Mouse (Mus musculus) megakaryocyte, embryonic 14.5 days (primary cell): ENCODE data around the gene Dexi.

Experiments
- FLI1 ChIP-seq: IDR thresholded peaks from 2 replicates; pipeline ENCODE4 v1.6.1; 2012; ENCODE audit warnings: low read length, inconsistent platforms, mixed read lengths
- GATA1 ChIP-seq: IDR thresholded peaks from 3 replicates; pipeline ENCODE4 v1.6.1; 2012; ENCODE audit warnings: mixed read lengths, low read length, inconsistent platforms, borderline replicate concordance

- TF ChIP-seq GATA1 (no peak), FLI1 (no peak)
Measured at GRCm38 (mm10) chr16:10492587-10492986, 50.3 kb downstream of the Dexi start.
